Mouse (Mus musculus) MEL (cell line): ENCODE results near the gene Pgbd5. TPM values are rescaled to one million over a fixed set of nuclear protein-coding genes. Genes with fewer than 3 reads are reported as not detected.
A peak's percentile ranks its signal among the peaks of the same experiment; 100 is the strongest.

Experiments used
- DNase-seq: peaks from one replicate; pipeline ENCODE4 v3.0.0; 2011; ENCODE audit warnings: low read depth, low spot score
- H3K27ac ChIP-seq: 2 replicates; pipeline ENCODE4 v1.5.1; 2012; ENCODE audit warnings: low read depth, mild to moderate bottlenecking, control low read depth, low read length, moderate library complexity; ENCODE audit not compliant: control insufficient read depth
- H3K27me3 ChIP-seq, 2 experiments: fragments of 150-350 bp in 1 of 2; sonication (generic) in 1 of 2; 2 replicates each; pipeline ENCODE4 v1.6.1; 2012; ENCODE audit warnings: low read length in 2 of 2, mild to moderate bottlenecking in 2 of 2, improper control_type of control experiment in 1 of 2, moderate library complexity in 1 of 2; ENCODE audit not compliant: insufficient read depth in 2 of 2, control insufficient read depth in 1 of 2
- H3K36me3 ChIP-seq, 2 experiments: 2 replicates each; pipeline ENCODE4 v1.6.1; 2012 to 2014; ENCODE audit warnings: low read length in 2 of 2, improper control_type of control experiment in 1 of 2, inconsistent platforms in 1 of 2, mild to moderate bottlenecking in 1 of 2; ENCODE audit not compliant: insufficient read depth in 2 of 2, control insufficient read depth in 1 of 2
- H3K4me1 ChIP-seq, 2 experiments: fragments of 150-350 bp in 1 of 2; sonication (generic) in 1 of 2; 2 replicates each; pipeline ENCODE4 v1.6.1; 2012; ENCODE audit warnings: low read length in 2 of 2, improper control_type of control experiment in 1 of 2, mild to moderate bottlenecking in 1 of 2; ENCODE audit not compliant: insufficient read depth in 2 of 2, control insufficient read depth in 1 of 2
- H3K4me3 ChIP-seq, 2 experiments: fragments of 150-350 bp in 1 of 2; sonication (generic) in 1 of 2; 2 replicates each; pipeline ENCODE4 v1.5.1; 2012; ENCODE audit warnings: low read depth in 2 of 2, low read length in 2 of 2, mild to moderate bottlenecking in 2 of 2, moderate library complexity in 2 of 2, control low read depth in 1 of 2, improper control_type of control experiment in 1 of 2; ENCODE audit not compliant: control insufficient read depth in 1 of 2, insufficient read depth in 1 of 2
- H3K79me2 ChIP-seq: 2 replicates; pipeline ENCODE4 v1.6.1; 2012; ENCODE audit warnings: mild to moderate bottlenecking, low read length, moderate library complexity; ENCODE audit not compliant: control insufficient read depth, poor library complexity, insufficient read depth
- H3K9ac ChIP-seq: 2 replicates; pipeline ENCODE4 v1.6.1; 2012; ENCODE audit warnings: low read depth, mild to moderate bottlenecking, control low read depth, low read length, moderate library complexity; ENCODE audit not compliant: control insufficient read depth, poor library complexity, severe bottlenecking
- H3K9me3 ChIP-seq: fragments of 150-350 bp; sonication (generic); replicated peaks from 2 replicates; pipeline ENCODE4 v1.6.1; 2012; ENCODE audit warnings: mild to moderate bottlenecking, low read length, improper control_type of control experiment, moderate library complexity; ENCODE audit not compliant: insufficient read depth
- BHLHE40 ChIP-seq: IDR thresholded peaks from 2 replicates; pipeline ENCODE4 v1.6.1; 2012; ENCODE audit warnings: low read depth, mild to moderate bottlenecking, inconsistent platforms, low read length, improper control_type of control experiment, borderline replicate concordance
- CHD2 ChIP-seq: IDR thresholded peaks from 2 replicates; pipeline ENCODE4 v1.6.1; 2011; ENCODE audit warnings: low read length, improper control_type of control experiment
- CTCF ChIP-seq, 3 experiments: IDR thresholded peaks in 2 of 3; conservative IDR thresholded peaks in 1 of 3; 2 replicates each; pipeline ENCODE4 v1.5.1; 2011 to 2012; ENCODE audit warnings: low read length in 3 of 3, low read depth in 2 of 3, mild to moderate bottlenecking in 2 of 3, improper control_type of control experiment in 1 of 3, inconsistent platforms in 1 of 3, mixed read lengths in 1 of 3, moderate library complexity in 1 of 3; ENCODE audit not compliant: control insufficient read depth in 1 of 3, insufficient read depth in 1 of 3, poor library complexity in 1 of 3, severe bottlenecking in 1 of 3
- E2F4 ChIP-seq: IDR thresholded peaks from 2 replicates; pipeline ENCODE4 v1.6.1; 2011; ENCODE audit warnings: low read depth, low read length, improper control_type of control experiment, borderline replicate concordance
- ELF1 ChIP-seq: IDR thresholded peaks from 2 replicates; pipeline ENCODE4 v1.6.1; 2014; ENCODE audit warnings: low read depth, mild to moderate bottlenecking, inconsistent platforms, low read length, improper control_type of control experiment, moderate library complexity
- EP300 ChIP-seq, 2 experiments: IDR thresholded peaks; 2 replicates each; pipeline ENCODE4 v1.6.1; 2011; ENCODE audit warnings: improper control_type of control experiment in 2 of 2, low read length in 2 of 2, low read depth in 1 of 2, mild to moderate bottlenecking in 1 of 2
- GABPA ChIP-seq: IDR thresholded peaks from 2 replicates; pipeline ENCODE4 v1.6.1; 2012; ENCODE audit warnings: low read depth, mild to moderate bottlenecking, inconsistent platforms, low read length, improper control_type of control experiment, moderate library complexity
- MEF2A ChIP-seq: IDR thresholded peaks from 2 replicates; pipeline ENCODE4 v1.6.1; 2014; ENCODE audit warnings: low read depth, mild to moderate bottlenecking, inconsistent platforms, low read length, improper control_type of control experiment; ENCODE audit not compliant: poor library complexity, insufficient replicate concordance, severe bottlenecking; ENCODE audit errors: extremely low read depth
- MXI1 ChIP-seq: IDR thresholded peaks from 2 replicates; pipeline ENCODE4 v1.6.1; 2011; ENCODE audit warnings: mild to moderate bottlenecking, low read depth, low read length, improper control_type of control experiment
- MYB ChIP-seq: IDR thresholded peaks from 2 replicates; pipeline ENCODE4 v1.6.1; 2011; ENCODE audit warnings: mild to moderate bottlenecking, low read depth, low read length, improper control_type of control experiment
- MYC ChIP-seq: IDR thresholded peaks from 2 replicates; pipeline ENCODE4 v1.6.1; 2011; ENCODE audit warnings: low read depth, mild to moderate bottlenecking, low read length, improper control_type of control experiment, moderate library complexity
- POLR2A ChIP-seq, 2 experiments: IDR thresholded peaks; 2 replicates each; pipeline ENCODE4 v1.6.1; 2011 to 2012; ENCODE audit warnings: low read length in 2 of 2, mild to moderate bottlenecking in 2 of 2, control low read depth in 1 of 2, improper control_type of control experiment in 1 of 2, low read depth in 1 of 2, moderate library complexity in 1 of 2; ENCODE audit not compliant: control insufficient read depth in 1 of 2, insufficient read depth in 1 of 2, poor library complexity in 1 of 2
- POLR2AphosphoS2 ChIP-seq: IDR thresholded peaks from 2 replicates; pipeline ENCODE4 v1.6.1; 2011; ENCODE audit warnings: low read length, improper control_type of control experiment
- POLR2AphosphoS5 ChIP-seq: IDR thresholded peaks from 2 replicates; pipeline ENCODE4 v1.6.1; 2012; ENCODE audit warnings: low read depth, borderline replicate concordance, mild to moderate bottlenecking, inconsistent platforms, low read length, moderate library complexity, mixed read lengths
- RCOR1 ChIP-seq: IDR thresholded peaks from 2 replicates; pipeline ENCODE4 v1.6.1; 2012; ENCODE audit warnings: low read depth, mild to moderate bottlenecking, inconsistent platforms, low read length, improper control_type of control experiment
- TBP ChIP-seq: IDR thresholded peaks from 2 replicates; pipeline ENCODE4 v1.8.0; 2011; ENCODE audit warnings: low read depth, low read length, improper control_type of control experiment
- USF2 ChIP-seq, 2 experiments: IDR thresholded peaks; 2 replicates each; pipeline ENCODE4 v1.6.1; 2011 to 2012; ENCODE audit warnings: improper control_type of control experiment in 2 of 2, low read length in 2 of 2, borderline replicate concordance in 1 of 2, inconsistent platforms in 1 of 2, low read depth in 1 of 2, mild to moderate bottlenecking in 1 of 2; ENCODE audit not compliant: insufficient read depth in 1 of 2
- ZC3H11A ChIP-seq: IDR thresholded peaks from 2 replicates; pipeline ENCODE4 v1.6.1; 2012; ENCODE audit warnings: low read depth, mild to moderate bottlenecking, inconsistent platforms, low read length, improper control_type of control experiment
- ZKSCAN1 ChIP-seq: IDR thresholded peaks from 2 replicates; pipeline ENCODE4 v1.6.1; 2012; ENCODE audit warnings: low read depth, mild to moderate bottlenecking, inconsistent platforms, low read length, improper control_type of control experiment, moderate library complexity
- ZMIZ1 ChIP-seq: IDR thresholded peaks from 2 replicates; pipeline ENCODE4 v1.6.1; 2012; ENCODE audit warnings: low read depth, mild to moderate bottlenecking, inconsistent platforms, low read length, improper control_type of control experiment, moderate library complexity
- polyA plus RNA-seq, 2 experiments: library from polyadenylated mRNA; stranded (reverse) in 1 of 2; unstranded in 1 of 2; fragments of >175 nt in 1 of 2; fragments of >200 nt in 1 of 2; gene quantifications; 2 replicates each; pipeline versions ENCODE4 v1.2.1 to v1.2.4; 2012; ENCODE audit warnings: low replicate concordance in 2 of 2, low read depth in 1 of 2; ENCODE audit not compliant: insufficient read length in 2 of 2, insufficient read depth in 1 of 2, missing spikeins in 1 of 2
- total RNA-seq: library from RNA; depleted of rRNA; stranded (reverse); fragments of 300-350 nt; gene quantifications from 2 replicates; pipeline ENCODE4 v1.2.3, GENCODE M21; 2012; rRNA removed

Gene Pgbd5
- total RNA-seq (not detected in 2 replicates), polyA plus RNA-seq (not detected)

- no peak within 1 kb of the TSS for H3K27ac ChIP-seq
- TF ChIP-seq ZKSCAN1: no peak
- TF ChIP-seq MXI1: no peak
- no peak for DNase-seq
- H3K36me3 ChIP-seq: no peaks in the 10 kb centered on the region
- no peak within 1 kb of the TSS for H3K4me3 ChIP-seq
- H3K9ac ChIP-seq: no peak within 1 kb of the TSS
- H3K9me3 ChIP-seq: no peaks in the 10 kb centered on the region
- no peaks in the 10 kb centered on the region; a peak in 2 of 4 replicates for H3K27me3 ChIP-seq
- no peaks in the 10 kb centered on the region for H3K4me1 ChIP-seq
- no peaks in the 10 kb centered on the region for H3K79me2 ChIP-seq
These were observed at the start of gene Pgbd5 for GRCm38 (mm10) chr8:124439558-124439957. Gene Pgbd5, minus strand, starts transcription at chr8:124439658.

GRCm38 (mm10) chr8:124483356-124484115, 44.1 kb upstream of the Pgbd5 start:
- TF ChIP-seq TBP (no peak), CTCF (IDR thresholded peaks at IDR 0.05 in 2 of 3, conservative IDR thresholded peaks at IDR 0.05 in 1 of 3; ENCODE audit: control insufficient read depth in 1 of 3, insufficient read depth in 1 of 3, low read depth in 2 of 3, low read length in 3 of 3, poor library complexity in 1 of 3, severe bottlenecking in 1 of 3) (peak; percentile 48 to 49 (median 49); a peak in 5 of 6 replicates)
- no peaks in the 10 kb centered on the region for H3K79me2 ChIP-seq
- peak; percentile 45 for DNase-seq
- H3K9ac ChIP-seq: no peak overlapping the region
- no peak overlapping the region for H3K27ac ChIP-seq
- no peaks in the 10 kb centered on the region for H3K27me3 ChIP-seq
- no peaks in the 10 kb centered on the region for H3K36me3 ChIP-seq
- no peak overlapping the region for H3K4me3 ChIP-seq
- no peaks in the 10 kb centered on the region for H3K9me3 ChIP-seq
- H3K4me1 ChIP-seq: no peaks in the 10 kb centered on the region

- Histone ChIP-seq H3K9me3 (no peaks in the 10 kb centered on the region), H3K9ac (no peak overlapping the region), H3K4me1 (no peaks in the 10 kb centered on the region), H3K27ac (no peak overlapping the region), H3K4me3 (no peak overlapping the region), H3K27me3 (no peaks in the 10 kb centered on the region; a peak in 1 of 4 replicates), H3K36me3 (no peaks in the 10 kb centered on the region), H3K79me2 (no peaks in the 10 kb centered on the region)
- no peak for DNase-seq
- TF ChIP-seq GABPA: no peak
- no peak for TF ChIP-seq CHD2
- no peak for TF ChIP-seq CTCF (IDR thresholded peaks at IDR 0.05 in 2 of 3, conservative IDR thresholded peaks at IDR 0.05 in 1 of 3; ENCODE audit: control insufficient read depth in 1 of 3, insufficient read depth in 1 of 3, low read depth in 2 of 3, low read length in 3 of 3, poor library complexity in 1 of 3, severe bottlenecking in 1 of 3)
- no peak for TF ChIP-seq POLR2AphosphoS5
- no peak for TF ChIP-seq ZKSCAN1
- TF ChIP-seq MYC: no peak
- TF ChIP-seq RCOR1: no peak
- TF ChIP-seq POLR2A (IDR thresholded peaks at IDR 0.05; ENCODE audit: control insufficient read depth in 1 of 2, insufficient read depth in 1 of 2, low read depth in 1 of 2, low read length in 2 of 2, poor library complexity in 1 of 2): no peak
- no peak for TF ChIP-seq MEF2A
- no peak for TF ChIP-seq MYB
- TF ChIP-seq POLR2AphosphoS2: no peak
- no peak for TF ChIP-seq EP300 (IDR thresholded peaks at IDR 0.05; ENCODE audit: low read depth in 1 of 2, low read length in 2 of 2)
- no peak for TF ChIP-seq USF2 (IDR thresholded peaks at IDR 0.05; ENCODE audit: borderline replicate concordance in 1 of 2, insufficient read depth in 1 of 2, low read depth in 1 of 2, low read length in 2 of 2)
- TF ChIP-seq E2F4: no peak
- TF ChIP-seq ELF1: no peak
- no peak for TF ChIP-seq ZC3H11A
- no peak for TF ChIP-seq ZMIZ1
- TF ChIP-seq BHLHE40: no peak
These were observed 43.3 kb upstream of the Pgbd5 start for GRCm38 (mm10) chr8:124482790-124483189.
